Mouse (Mus musculus) naive thymus-derived CD4-positive, alpha-beta T cell, adult 5 months (primary cell): ENCODE data around the gene Ifna6. TPM values are rescaled to one million over a fixed set of nuclear protein-coding genes. Genes with fewer than 3 reads are reported as not detected.

Experiments
- polyA plus RNA-seq: library from polyadenylated mRNA; unstranded; fragments of 100-300 nt; shearing (Covaris generic); gene quantifications from one replicate; pipeline ENCODE4 v1.2.1, GENCODE M21; 2017

Gene Ifna6
- polyA plus RNA-seq = not detected

DNA sequence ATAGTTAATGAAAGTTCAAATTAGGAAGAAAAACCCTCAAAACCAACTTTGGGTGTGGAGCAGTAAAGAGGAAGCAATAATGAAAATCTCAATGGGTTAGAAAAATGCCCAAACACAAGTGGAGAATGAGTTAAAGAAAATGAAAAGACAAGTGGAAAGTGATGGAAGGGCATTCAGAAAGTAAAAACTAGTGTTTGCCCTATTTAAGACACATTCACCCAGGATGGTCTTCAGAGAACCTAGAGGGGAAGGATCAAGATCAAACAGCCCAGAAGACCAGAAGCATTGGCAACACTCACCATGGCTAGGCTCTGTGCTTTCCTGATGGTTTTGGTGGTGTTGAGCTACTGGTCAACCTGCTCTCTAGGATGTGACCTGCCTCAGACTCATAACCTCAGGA is at the start of gene Ifna6:
TSS of gene Ifna6 (plus strand) at position 301 of the 400 bp plus-strand sequence.

DNA sequence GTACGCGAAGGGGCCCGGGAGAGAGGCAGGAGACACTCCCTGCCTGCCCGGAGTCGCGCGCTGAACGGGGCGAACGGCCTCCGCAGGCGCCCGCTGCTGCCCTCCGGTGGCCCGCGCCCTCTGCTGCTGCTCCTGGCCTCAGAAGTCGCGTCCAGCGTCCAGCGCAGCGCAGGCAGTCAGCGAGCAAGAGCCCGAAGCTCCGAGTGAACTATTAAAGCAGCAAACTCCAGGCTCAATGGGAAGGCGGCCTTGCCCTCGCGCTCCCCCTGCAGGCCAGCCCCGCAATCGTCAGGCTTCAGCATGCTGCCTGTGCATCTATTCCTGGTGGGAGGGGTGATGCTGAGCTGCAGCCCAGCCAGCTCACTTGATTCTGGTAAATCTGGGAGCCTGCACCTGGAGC is 47.7 kb upstream of the Ifna6 start, which contains the start of gene Gm13272:
TSS of gene Gm13272 (plus strand) at position 301 of the 400 bp plus-strand sequence.

DNA sequence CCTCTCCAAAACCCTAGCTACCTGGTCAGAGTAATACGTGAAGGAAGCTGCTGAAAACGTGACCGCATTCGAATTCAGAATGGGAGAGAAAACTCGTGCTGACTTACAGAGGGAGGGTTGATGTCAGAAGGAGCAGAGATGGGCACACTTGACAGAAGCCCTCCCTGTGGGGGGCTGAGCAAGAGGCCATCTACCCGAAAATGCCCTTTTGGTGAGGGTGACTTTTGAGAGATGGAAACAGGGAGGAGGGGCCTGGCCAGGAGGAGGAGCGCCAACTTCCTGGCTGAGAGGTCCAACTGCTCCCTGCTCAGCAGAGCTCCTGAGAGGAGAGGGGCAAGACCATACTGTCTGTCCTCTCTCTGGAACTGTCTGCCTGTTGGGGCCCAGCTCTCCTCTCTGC is 45.4 kb upstream of the Ifna6 start, which contains the start of gene Ifnz:
TSS of gene Ifnz (plus strand) at position 301 of the 400 bp plus-strand sequence.

DNA sequence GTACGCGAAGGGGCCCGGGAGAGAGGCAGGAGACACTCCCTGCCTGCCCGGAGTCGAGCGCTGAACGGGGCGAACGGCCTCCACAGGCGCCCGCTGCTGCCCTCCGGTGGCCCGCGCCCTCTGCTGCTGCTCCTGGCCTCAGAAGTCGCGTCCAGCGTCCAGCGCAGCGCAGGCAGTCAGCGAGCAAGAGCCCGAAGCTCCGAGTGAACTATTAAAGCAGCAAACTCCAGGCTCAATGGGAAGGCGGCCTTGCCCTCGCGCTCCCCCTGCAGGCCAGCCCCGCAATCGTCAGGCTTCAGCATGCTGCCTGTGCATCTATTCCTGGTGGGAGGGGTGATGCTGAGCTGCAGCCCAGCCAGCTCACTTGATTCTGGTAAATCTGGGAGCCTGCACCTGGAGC is 41.8 kb upstream of the Ifna6 start, which contains the start of gene Gm13276:
TSS of gene Gm13276 (plus strand) at position 301 of the 400 bp plus-strand sequence.

DNA sequence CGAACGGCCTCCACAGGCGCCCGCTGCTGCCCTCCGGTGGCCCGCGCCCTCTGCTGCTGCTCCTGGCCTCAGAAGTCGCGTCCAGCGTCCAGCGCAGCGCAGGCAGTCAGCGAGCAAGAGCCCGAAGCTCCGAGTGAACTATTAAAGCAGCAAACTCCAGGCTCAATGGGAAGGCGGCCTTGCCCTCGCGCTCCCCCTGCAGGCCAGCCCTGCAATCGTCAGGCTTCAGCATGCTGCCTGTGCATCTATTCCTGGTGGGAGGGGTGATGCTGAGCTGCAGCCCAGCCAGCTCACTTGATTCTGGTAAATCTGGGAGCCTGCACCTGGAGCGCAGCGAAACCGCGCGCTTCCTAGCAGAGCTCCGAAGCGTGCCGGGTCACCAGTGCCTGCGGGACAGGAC is 38.8 kb upstream of the Ifna6 start, which contains the start of gene Gm13277:
TSS of gene Gm13277 (plus strand) at position 231 of the 400 bp plus-strand sequence.

DNA sequence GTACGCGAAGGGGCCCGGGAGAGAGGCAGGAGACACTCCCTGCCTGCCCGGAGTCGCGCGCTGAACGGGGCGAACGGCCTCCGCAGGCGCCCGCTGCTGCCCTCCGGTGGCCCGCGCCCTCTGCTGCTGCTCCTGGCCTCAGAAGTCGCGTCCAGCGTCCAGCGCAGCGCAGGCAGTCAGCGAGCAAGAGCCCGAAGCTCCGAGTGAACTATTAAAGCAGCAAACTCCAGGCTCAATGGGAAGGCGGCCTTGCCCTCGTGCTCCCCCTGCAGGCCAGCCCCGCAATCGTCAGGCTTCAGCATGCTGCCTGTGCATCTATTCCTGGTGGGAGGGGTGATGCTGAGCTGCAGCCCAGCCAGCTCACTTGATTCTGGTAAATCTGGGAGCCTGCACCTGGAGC is 36.0 kb upstream of the Ifna6 start, which contains the start of gene Gm13278:
TSS of gene Gm13278 (plus strand) at position 301 of the 400 bp plus-strand sequence.

DNA sequence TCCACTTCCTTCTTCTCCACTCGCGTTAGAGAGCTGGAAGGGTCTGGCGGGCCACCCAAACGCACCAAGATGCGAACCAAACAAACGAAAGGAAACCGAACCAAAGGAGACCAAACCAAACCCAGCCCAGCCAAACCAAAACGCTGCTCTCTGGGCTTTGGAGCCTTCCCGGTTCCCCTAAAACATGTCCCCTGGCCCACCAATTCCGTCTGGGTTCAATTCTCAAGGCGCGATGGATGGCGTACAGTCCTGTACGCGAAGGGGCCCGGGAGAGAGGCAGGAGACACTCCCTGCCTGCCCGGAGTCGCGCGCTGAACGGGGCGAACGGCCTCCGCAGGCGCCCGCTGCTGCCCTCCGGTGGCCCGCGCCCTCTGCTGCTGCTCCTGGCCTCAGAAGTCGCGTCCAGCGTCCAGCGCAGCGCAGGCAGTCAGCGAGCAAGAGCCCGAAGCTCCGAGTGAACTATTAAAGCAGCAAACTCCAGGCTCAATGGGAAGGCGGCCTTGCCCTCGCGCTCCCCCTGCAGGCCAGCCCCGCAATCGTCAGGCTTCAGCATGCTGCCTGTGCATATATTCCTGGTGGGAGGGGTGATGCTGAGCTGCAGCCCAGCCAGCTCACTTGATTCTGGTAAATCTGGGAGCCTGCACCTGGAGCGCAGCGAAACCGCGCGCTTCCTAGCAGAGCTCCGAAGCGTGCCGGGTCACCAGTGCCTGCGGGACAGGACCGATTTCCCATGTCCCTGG is 33.1 kb upstream of the Ifna6 start, which contains the start of gene Gm13275:
TSS of gene Gm13275 (plus strand) at position 552 of the 740 bp plus-strand sequence.

DNA sequence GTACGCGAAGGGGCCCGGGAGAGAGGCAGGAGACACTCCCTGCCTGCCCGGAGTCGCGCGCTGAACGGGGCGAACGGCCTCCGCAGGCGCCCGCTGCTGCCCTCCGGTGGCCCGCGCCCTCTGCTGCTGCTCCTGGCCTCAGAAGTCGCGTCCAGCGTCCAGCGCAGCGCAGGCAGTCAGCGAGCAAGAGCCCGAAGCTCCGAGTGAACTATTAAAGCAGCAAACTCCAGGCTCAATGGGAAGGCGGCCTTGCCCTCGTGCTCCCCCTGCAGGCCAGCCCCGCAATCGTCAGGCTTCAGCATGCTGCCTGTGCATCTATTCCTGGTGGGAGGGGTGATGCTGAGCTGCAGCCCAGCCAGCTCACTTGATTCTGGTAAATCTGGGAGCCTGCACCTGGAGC is 30.1 kb upstream of the Ifna6 start, which contains the start of gene Gm13279:
TSS of gene Gm13279 (plus strand) at position 301 of the 400 bp plus-strand sequence.

DNA sequence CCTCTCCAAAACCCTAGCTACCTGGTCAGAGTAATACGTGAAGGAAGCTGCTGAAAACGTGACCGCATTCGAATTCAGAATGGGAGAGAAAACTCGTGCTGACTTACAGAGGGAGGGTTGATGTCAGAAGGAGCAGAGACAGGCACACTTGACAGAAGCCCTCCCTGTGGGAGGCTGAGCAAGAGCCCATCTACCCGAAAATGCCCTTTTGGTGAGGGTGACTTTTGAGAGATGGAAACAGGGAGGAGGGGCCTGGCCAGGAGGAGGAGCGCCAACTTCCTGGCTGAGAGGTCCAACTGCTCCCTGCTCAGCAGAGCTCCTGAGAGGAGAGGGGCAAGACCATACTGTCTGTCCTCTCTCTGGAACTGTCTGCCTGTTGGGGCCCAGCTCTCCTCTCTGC is 27.9 kb upstream of the Ifna6 start, which contains the start of gene Gm13285:
TSS of gene Gm13285 (plus strand) at position 301 of the 400 bp plus-strand sequence.

DNA sequence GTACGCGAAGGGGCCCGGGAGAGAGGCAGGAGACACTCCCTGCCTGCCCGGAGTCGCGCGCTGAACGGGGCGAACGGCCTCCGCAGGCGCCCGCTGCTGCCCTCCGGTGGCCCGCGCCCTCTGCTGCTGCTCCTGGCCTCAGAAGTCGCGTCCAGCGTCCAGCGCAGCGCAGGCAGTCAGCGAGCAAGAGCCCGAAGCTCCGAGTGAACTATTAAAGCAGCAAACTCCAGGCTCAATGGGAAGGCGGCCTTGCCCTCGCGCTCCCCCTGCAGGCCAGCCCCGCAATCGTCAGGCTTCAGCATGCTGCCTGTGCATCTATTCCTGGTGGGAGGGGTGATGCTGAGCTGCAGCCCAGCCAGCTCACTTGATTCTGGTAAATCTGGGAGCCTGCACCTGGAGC is 24.3 kb upstream of the Ifna6 start, which contains the start of gene Gm13287:
TSS of gene Gm13287 (plus strand) at position 301 of the 400 bp plus-strand sequence.

DNA sequence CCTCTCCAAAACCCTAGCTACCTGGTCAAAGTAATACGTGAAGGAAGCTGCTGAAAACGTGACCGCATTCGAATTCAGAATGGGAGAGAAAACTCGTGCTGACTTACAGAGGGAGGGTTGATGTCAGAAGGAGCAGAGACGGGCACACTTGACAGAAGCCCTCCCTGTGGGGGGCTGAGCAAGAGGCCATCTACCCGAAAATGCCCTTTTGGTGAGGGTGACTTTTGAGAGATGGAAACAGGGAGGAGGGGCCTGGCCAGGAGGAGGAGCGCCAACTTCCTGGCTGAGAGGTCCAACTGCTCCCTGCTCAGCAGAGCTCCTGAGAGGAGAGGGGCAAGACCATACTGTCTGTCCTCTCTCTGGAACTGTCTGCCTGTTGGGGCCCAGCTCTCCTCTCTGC is 22.0 kb upstream of the Ifna6 start, which contains the start of gene Gm13288:
TSS of gene Gm13288 (plus strand) at position 301 of the 400 bp plus-strand sequence.

DNA sequence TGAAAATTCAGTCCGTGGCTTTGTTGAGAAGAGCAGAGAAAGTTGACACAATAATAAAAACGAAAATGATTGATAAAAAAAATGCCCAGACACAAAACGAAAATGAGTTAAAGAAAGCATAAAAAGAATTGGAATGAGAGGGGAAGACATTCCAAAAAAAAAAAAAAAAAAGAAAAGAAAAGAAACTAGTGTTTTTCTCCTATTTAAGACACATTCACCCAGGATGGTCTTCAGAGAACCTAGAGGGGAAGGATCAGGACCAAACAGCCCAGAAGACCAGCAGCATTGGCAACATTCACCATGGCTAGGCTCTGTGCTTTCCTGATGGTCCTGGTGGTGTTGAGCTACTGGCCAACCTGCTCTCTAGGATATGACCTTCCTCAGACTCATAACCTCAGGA is 11.3 kb upstream of the Ifna6 start, which contains the start of gene Ifna7:
TSS of gene Ifna7 (plus strand) at position 301 of the 400 bp plus-strand sequence.

DNA sequence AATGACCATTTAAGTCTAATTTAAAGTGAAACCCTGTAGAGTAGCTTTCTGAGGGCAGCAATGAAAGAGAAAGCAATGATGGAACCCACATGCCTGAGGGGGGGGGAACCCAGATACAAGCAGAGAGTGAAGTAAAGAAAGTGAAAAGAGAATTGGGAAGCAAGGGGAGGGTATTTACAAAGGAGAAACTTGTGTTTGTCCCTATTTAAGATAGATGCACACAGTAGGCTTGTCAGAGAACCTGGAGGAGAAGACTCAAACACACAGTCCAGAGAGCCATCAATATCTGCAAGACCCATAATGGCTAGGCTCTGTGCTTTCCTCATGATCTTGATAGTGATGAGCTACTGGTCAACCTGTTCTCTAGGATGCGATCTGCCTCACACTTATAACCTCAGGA is 7.6 kb upstream of the Ifna6 start, which contains the start of gene Ifna11:
TSS of gene Ifna11 (plus strand) at position 301 of the 400 bp plus-strand sequence.

DNA sequence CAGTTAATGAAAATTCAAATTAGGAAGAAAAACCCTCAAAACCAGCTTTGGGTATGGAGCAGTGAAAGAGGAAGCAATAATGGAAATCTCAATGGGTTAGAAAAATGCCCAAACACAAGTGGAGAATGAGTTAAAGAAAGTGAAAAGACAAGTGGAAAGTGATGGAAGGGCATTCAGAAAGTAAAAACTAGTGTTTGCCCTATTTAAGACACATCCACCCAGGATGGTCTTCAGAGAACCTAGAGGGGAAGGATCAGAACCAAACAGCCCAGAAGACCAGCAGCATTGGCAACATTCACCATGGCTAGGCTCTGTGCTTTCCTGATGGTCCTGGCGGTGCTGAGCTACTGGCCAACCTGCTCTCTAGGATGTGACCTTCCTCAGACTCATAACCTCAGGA is 8.0 kb downstream of the Ifna6 start, which contains the start of gene Ifna5:
TSS of gene Ifna5 (plus strand) at position 301 of the 400 bp plus-strand sequence.

DNA sequence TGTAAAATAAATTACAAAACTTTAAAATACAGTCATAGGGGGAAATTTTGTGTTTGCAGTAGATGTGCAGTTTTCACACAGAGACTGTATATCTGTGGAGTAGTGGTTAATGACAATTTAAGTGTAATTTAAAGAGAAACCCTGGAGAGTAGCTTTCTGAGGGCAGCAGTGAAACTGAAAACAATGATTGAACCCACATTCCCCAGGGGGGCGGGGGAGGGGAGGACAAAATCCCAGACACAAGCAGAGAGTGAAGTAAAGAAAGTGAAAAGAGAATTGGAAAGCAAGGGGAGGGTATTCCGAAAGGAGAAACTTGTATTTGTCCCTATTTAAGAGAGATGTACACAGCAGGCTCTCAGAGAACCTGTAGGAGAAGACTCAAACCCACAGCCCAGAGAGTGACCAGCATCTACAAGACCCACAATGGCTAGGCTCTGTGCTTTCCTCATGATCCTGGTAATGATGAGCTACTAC is 14.3 kb downstream of the Ifna6 start, which contains the start of gene Ifna4:
TSS of gene Ifna4 (plus strand) at position 424 of the 474 bp plus-strand sequence.

DNA sequence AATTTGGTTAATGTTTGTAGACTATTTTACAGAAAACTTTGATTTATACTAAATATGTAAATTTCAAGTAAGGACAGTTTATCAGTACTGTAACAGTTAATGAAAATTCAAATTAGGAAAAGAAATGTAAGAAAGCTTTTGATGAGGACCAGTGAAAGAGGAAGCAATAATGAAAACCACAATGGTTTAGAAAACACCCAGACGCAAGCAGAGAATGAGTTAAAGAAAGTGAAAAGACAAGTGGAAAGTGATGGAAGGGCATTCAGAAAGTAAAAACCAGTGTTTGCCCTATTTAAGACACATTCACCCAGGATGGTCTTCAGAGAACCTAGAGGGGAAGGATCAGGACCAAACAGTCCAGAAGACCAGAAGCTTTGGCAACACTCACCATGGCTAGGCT is 22.5 kb downstream of the Ifna6 start, which contains the start of gene Ifna1:
TSS of gene Ifna1 (plus strand) at position 390 of the 400 bp plus-strand sequence.

Other genes with a start within 250 kb of the Ifna6 start
- not detected for gene Ifna9, start 235.0 kb upstream of the Ifna6 start, polyA plus RNA-seq
- gene Ifna12, start 224.0 kb upstream of the Ifna6 start, polyA plus RNA-seq = not detected
- gene C87499, start 193.0 kb upstream of the Ifna6 start, polyA plus RNA-seq = not detected
- gene Ifna13, start 183.0 kb upstream of the Ifna6 start, polyA plus RNA-seq = not detected
- not detected for gene Ifna16, start 150.5 kb upstream of the Ifna6 start, polyA plus RNA-seq
- not detected for gene Ifna2, start 143.5 kb upstream of the Ifna6 start, polyA plus RNA-seq
- gene Ifnab, start 136.1 kb upstream of the Ifna6 start, polyA plus RNA-seq = 0.45 TPM
- 1.4 TPM for gene Gm26566, start 105.6 kb upstream of the Ifna6 start, polyA plus RNA-seq
- 27.2 TPM for gene Klhl9, start 105.0 kb upstream of the Ifna6 start, polyA plus RNA-seq
- not detected for gene Gm13271, start 72.5 kb upstream of the Ifna6 start, polyA plus RNA-seq
- 0.36 TPM for gene Gm13283, start 67.3 kb upstream of the Ifna6 start, polyA plus RNA-seq
- gene Gm13290, start 53.6 kb upstream of the Ifna6 start, polyA plus RNA-seq = not detected
- gene Gm13289, start 50.5 kb upstream of the Ifna6 start, polyA plus RNA-seq = not detected
- not detected for gene Gm13272, start 47.6 kb upstream of the Ifna6 start, polyA plus RNA-seq
- not detected for gene Ifnz, start 45.3 kb upstream of the Ifna6 start, polyA plus RNA-seq
- not detected for gene Gm13276, start 41.7 kb upstream of the Ifna6 start, polyA plus RNA-seq
- gene Gm13277, start 38.8 kb upstream of the Ifna6 start, polyA plus RNA-seq = not detected
- gene Gm13278, start 35.9 kb upstream of the Ifna6 start, polyA plus RNA-seq = not detected
- gene Gm13275, start 32.9 kb upstream of the Ifna6 start, polyA plus RNA-seq = not detected
- not detected for gene Gm13279, start 30.0 kb upstream of the Ifna6 start, polyA plus RNA-seq
- gene Gm13285, start 27.8 kb upstream of the Ifna6 start, polyA plus RNA-seq = not detected
- gene Gm13287, start 24.2 kb upstream of the Ifna6 start, polyA plus RNA-seq = not detected
- gene Gm13288, start 21.9 kb upstream of the Ifna6 start, polyA plus RNA-seq = 0.19 TPM
- gene Ifna7, start 11.2 kb upstream of the Ifna6 start, polyA plus RNA-seq = not detected
- not detected for gene Ifna11, start 7.5 kb upstream of the Ifna6 start, polyA plus RNA-seq
- not detected for gene Ifna5, start 8.1 kb downstream of the Ifna6 start, polyA plus RNA-seq
- not detected for gene Ifna4, start 14.4 kb downstream of the Ifna6 start, polyA plus RNA-seq
- not detected for gene Ifna1, start 22.7 kb downstream of the Ifna6 start, polyA plus RNA-seq
- not detected for gene Ifne, start 52.8 kb downstream of the Ifna6 start, polyA plus RNA-seq